Mouse (Mus musculus): ENCODE data around the gene Max. TPM values are rescaled to one million over a fixed set of nuclear protein-coding genes. Genes with fewer than 3 reads are reported as not detected.

Gene Max
- polyA plus RNA-seq, 1 experiment = 102 TPM

DNA sequence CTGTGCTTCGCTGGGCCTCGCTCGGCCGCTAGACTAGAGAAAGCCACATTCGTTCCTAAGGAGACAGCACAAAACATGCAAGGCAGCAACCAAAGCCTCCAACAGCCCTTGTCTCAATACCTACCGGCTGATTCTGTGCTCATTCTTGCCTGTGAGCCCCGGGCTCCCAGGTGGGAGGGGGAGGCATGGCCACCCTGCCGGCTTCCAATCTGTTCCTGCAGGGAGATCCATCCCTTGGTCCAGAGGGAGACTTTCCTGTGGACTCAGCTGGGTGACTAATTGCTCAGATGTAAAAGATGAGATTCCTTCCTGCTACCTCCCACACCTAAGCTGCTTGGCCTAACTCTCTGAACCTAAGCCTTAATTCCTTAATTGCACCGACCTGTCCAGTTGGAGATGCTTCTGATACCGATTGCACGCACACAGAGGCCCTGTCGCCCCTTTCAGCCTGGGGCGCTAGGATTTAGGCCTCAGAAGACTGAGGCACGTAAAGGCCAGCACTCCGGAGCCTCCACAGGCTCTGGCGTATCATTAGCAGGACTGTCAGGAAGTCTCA lies 50.8 kb downstream of the Max start:
- TF ChIP-seq GATA1 (IDR thresholded peaks at IDR 0.05; ENCODE audit: low read length) = no peak

GRCm38 (mm10) chr12:76910258-76910940 lies 51.6 kb downstream of the Max start:
- TF ChIP-seq GATA1 (IDR thresholded peaks at IDR 0.05; ENCODE audit: low read length) = no peak

DNA sequence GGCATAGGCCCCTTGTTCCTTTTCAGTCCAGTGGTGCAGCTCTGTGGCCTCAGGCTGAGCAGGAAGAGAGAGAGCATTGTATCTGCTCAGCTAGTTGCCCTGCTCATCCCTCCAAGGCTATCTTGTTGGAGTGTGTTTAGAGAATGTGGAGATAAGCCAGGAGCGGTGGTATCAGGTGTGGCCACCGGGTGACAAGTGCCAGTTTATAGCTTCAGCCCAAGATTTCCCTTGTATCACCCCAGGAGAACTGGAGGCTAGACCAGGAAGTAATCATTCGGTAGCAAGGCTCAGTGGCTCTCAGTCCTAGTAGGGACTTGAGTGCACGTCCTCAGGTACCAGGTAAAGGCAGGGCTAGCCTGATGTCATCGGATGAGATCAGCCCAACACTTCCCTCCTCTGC lies 52.8 kb downstream of the Max start:
- peak; percentile 87 for TF ChIP-seq GATA1 (IDR thresholded peaks at IDR 0.05; ENCODE audit: low read length)

DNA sequence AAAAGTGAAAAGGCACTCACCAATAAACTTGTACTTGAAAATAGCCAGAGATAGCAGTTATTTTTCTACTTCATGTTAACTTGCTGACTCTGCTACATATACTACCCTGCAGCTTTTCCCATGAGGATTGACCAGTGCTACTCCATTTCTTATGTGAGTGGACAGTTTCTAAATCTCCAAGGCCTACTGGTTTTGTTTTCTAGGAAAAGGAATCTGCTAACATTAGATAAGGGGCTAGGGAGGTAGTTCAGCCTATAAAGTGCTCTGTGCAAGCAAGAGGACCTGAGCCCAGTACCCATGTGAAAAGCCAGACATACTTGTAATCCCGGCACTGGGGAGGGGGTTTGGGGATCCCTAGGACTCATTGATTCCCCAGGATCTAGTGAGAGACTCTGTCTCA lies 55.7 kb downstream of the Max start:
- no peak for TF ChIP-seq GATA1 (IDR thresholded peaks at IDR 0.05; ENCODE audit: low read length)

DNA sequence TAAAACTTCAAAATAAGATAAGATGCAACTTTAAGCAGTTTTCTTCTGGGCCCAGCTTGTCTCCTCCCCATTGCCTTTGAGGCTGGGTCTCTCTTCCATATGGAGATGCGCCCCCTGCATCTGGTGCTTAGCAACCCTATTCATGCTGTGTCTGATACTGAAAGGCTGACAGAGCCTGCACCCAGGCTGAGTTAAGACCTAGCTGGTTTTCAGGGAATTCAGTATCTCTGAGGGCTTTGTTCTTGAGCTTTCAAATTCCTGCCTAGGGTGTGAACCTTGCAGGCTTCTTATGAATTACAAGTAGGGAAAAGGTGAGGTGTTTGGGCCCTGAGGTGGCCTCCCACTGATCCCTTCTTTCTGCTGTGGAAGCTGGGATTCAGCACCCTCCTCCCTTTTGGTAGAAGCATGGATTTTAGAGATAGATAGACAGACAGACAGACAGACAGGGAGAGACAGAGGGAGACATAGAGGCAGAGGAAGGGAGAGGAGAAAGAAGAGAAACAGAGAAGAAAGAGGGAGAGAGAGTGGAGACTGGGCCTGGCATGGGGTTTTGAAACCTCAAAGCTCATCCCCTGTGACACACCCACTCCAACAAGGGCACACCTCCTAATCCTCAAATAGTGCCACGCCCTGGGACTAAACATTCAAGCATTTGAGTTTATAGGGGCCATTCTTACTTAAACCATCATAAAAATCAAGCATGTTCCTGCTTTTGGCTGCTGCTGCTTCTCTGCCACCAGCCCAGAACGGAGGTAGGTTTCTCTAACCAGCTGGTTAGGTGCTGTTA lies 60.3 kb downstream of the Max start:
- no peak for TF ChIP-seq GATA1 (IDR thresholded peaks at IDR 0.05; ENCODE audit: low read length)

GRCm38 (mm10) chr12:76899261-76899975 lies 62.6 kb downstream of the Max start:
- TF ChIP-seq GATA1 (IDR thresholded peaks at IDR 0.05; ENCODE audit: low read length) = no peak

DNA sequence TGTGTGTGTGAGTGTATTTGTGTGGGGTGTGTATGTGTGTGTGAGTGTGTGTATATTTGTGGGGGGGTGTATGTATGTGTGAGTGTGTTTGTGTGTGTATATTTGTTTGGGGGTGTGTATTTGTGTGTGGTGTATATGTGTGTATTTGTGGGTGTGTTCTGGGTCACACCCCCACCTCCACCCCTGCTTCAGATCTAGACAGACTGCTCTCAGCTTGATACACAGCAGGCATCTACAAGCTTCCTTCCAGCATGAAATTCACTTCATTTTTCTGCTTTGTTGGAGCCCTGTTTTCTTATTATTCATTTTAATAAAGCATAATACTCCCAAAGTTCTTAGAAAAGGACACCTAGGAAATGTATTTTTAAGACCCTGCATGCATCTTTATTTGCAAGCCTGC lies 63.9 kb downstream of the Max start:
- TF ChIP-seq GATA1 (IDR thresholded peaks at IDR 0.05; ENCODE audit: low read length) = no peak

GRCm38 (mm10) chr12:76897006-76897405 lies 65.0 kb downstream of the Max start:
- TF ChIP-seq GATA1 (IDR thresholded peaks at IDR 0.05; ENCODE audit: low read length) = no peak

GRCm38 (mm10) chr12:76896566-76896965 lies 65.4 kb downstream of the Max start:
- no peak for TF ChIP-seq GATA1 (IDR thresholded peaks at IDR 0.05; ENCODE audit: low read length)

DNA sequence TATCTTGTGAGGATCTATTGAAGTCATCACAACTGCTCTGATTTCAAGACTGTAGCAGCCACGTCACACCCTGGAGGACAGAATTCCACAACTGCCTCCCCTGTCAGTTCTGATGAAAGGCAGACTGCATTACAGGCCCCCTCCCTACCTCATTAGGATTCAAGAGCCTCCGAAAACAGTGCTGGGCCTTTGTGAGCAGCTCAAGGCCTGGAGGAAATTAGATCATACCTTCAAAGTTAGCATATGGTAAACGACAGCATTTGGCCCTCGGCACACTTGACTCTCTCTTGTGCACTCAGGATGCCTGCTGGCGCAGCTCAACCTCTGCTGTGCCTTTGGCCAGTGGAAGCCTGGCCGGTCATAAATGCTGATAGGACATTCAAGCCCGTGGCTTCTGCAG lies 66.2 kb downstream of the Max start:
- TF ChIP-seq GATA1 (IDR thresholded peaks at IDR 0.05; ENCODE audit: low read length) = no peak

DNA sequence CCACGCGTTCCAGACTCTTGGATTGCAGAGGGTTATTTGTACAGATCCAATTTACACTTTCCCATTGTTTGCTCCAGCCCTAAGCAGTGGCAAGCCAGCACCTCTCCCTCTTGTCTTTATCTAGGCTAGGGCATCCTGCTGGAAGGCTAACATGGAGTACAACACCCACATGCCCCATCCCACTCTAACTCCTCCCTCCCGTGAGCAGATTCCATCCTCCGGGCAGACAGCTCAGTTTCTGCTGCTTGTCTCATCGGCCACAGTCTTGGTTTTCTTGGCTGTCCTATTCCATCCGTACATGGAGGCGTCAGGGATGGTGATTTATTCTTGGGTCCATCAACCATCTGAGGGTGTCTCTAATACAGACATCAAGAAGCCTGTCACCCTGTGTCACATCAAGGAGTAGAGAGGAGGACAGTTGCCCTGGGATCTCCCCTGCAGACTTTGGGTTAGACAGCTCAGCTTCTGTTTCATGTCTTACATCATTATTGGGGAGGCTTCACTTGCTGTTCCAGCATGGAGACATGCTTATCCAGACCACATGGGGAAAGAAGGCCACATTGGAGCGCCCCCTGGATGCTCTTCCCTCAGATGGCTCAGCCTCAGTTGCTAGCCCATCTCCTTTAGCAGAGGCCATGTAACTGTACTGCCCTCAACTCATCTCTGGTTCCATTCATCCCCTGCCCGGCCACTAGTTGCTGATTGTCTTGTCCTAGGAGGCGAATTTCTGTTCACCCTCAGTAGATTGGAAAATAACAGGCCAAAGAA lies 67.0 kb downstream of the Max start:
- TF ChIP-seq GATA1 (IDR thresholded peaks at IDR 0.05; ENCODE audit: low read length) = no peak

GRCm38 (mm10) chr12:76892910-76893695 lies 68.9 kb downstream of the Max start:
- no peak for TF ChIP-seq GATA1 (IDR thresholded peaks at IDR 0.05; ENCODE audit: low read length)

GRCm38 (mm10) chr12:76891160-76891559 lies 70.8 kb downstream of the Max start:
- TF ChIP-seq GATA1 (IDR thresholded peaks at IDR 0.05; ENCODE audit: low read length) = no peak

DNA sequence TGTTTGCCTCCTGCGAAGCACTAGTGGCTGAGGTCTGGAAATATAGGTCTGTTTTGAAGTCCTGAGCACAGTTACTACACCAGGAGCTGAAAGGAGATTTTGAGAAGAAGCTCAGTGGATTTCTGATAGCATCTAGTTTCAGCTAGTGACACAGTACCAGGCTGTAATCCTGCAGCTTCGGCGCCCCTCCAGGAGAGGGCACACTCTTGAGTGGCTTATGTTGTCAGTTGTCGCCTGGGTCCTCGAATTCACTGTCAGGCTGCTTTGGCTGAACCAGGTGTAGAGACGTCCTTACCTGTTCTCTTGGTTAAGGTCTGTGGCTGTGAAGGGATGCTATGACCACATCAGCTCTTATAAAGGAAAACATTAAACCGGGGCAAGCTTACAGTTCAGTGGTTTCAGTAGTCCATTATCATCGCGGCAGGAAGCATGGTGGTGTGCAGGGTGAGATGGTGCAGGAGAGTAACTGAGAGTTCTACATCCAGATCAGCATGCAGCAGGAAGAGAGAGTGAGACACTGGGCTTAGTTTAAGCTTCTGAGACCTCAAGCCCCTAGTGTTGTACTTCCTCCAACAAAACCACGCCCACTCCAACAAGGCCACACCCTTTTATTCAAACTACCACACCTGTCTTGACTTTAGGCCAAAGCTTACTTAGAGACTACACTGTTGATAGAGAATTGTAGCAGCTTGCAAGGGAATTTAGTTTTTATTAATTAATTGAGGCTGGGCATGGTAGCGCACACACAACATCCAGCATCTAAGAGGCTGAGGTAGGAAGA lies 72.4 kb downstream of the Max start:
- no peak for TF ChIP-seq GATA1 (IDR thresholded peaks at IDR 0.05; ENCODE audit: low read length)
